Mouse (Mus musculus): ENCODE measurements around the gene Rab27a.
"Not testable (repeated sequence)": the region's sequence is repeated elsewhere in the genome, so short reads cannot be mapped to it uniquely, and the experiment has no call there.

Rab27a gene

GRCm38 (mm10) chr9:73090121-73090520, 45.5 kb downstream of the Rab27a start:
- DNase-seq (ENCODE audit: low spot score) = no peak

GRCm38 (mm10) chr9:73091747-73092146, 47.1 kb downstream of the Rab27a start:
- no peak for DNase-seq (ENCODE audit: low spot score)

GRCm38 (mm10) chr9:73094580-73094979, 49.9 kb downstream of the Rab27a start:
- no peak for DNase-seq (ENCODE audit: low spot score)

- DNase-seq (ENCODE audit: low spot score) = no peak
Observed at GRCm38 (mm10) chr9:73097898-73098297, 53.2 kb downstream of the Rab27a start.

GRCm38 (mm10) chr9:73101536-73101935, 56.9 kb downstream of the Rab27a start, which contains the start of gene Khdc3:
TSS of gene Khdc3 (plus strand) at chr9:73101836.
- DNase-seq (ENCODE audit: low spot score) = no peak

GRCm38 (mm10) chr9:73102181-73102580, 57.5 kb downstream of the Rab27a start, which contains the start of gene Gm20509:
TSS of gene Gm20509 (plus strand) at chr9:73102470.
- DNase-seq (ENCODE audit: low spot score) = no peak

- no peak for DNase-seq (ENCODE audit: low spot score)
Observed at GRCm38 (mm10) chr9:73103159-73103879, 58.7 kb downstream of the Rab27a start.

GRCm38 (mm10) chr9:73103880-73104198, 59.2 kb downstream of the Rab27a start:
- DNase-seq (ENCODE audit: low spot score) = no peak

GRCm38 (mm10) chr9:73105141-73105540, 60.5 kb downstream of the Rab27a start:
- DNase-seq (ENCODE audit: low spot score) = no peak

GRCm38 (mm10) chr9:73105771-73106170, 61.1 kb downstream of the Rab27a start:
- no peak for DNase-seq (ENCODE audit: low spot score)

- DNase-seq (ENCODE audit: low spot score) = peak; percentile 79
Observed at GRCm38 (mm10) chr9:73112919-73113906, 68.6 kb downstream of the Rab27a start, which contains the start of gene Rsl24d1. TSS of gene Rsl24d1 (plus strand) at chr9:73113426.

GRCm38 (mm10) chr9:73116704-73117103, 72.0 kb downstream of the Rab27a start:
- DNase-seq (ENCODE audit: low spot score) = not testable (repeated sequence)

- no peak for DNase-seq (ENCODE audit: low spot score)
Observed at GRCm38 (mm10) chr9:73118012-73118411, 73.4 kb downstream of the Rab27a start.

GRCm38 (mm10) chr9:73121735-73122134, 77.1 kb downstream of the Rab27a start:
- DNase-seq (ENCODE audit: low spot score) = no peak

- DNase-seq (ENCODE audit: low spot score) = no peak
Observed at GRCm38 (mm10) chr9:73125043-73125570, 80.5 kb downstream of the Rab27a start.

GRCm38 (mm10) chr9:73127457-73127856, 82.8 kb downstream of the Rab27a start:
- no peak for DNase-seq (ENCODE audit: low spot score)

- DNase-seq (ENCODE audit: low spot score) = no peak
Observed at GRCm38 (mm10) chr9:73129875-73130274, 85.2 kb downstream of the Rab27a start.

- DNase-seq (ENCODE audit: low spot score) = no peak
Observed at GRCm38 (mm10) chr9:73130529-73130928, 85.9 kb downstream of the Rab27a start.

- DNase-seq (ENCODE audit: low spot score) = no peak
Observed at GRCm38 (mm10) chr9:73137341-73137886, 92.8 kb downstream of the Rab27a start.
